Mouse (Mus musculus) erythroblast, embryonic 14.5 days (primary cell): ENCODE measurements around the gene Prf1.

Experiments
- GATA1 ChIP-seq: IDR thresholded peaks from 2 replicates; pipeline ENCODE4 v1.6.1; 2012; ENCODE audit warnings: low read length, inconsistent platforms, mixed read lengths
- TAL1 ChIP-seq: IDR thresholded peaks from 3 replicates; pipeline ENCODE4 v1.6.1; 2012; ENCODE audit warnings: low read length, inconsistent platforms, mixed read lengths

- TF ChIP-seq TAL1: no peak
- no peak for TF ChIP-seq GATA1
Measured at GRCm38 (mm10) chr10:61346374-61346773, 48.7 kb downstream of the Prf1 start.
